Mouse (Mus musculus) MEL (cell line): Measurements from ENCODE around the gene Dand5. TPM values are rescaled to one million over a fixed set of nuclear protein-coding genes. Genes with fewer than 3 reads are reported as not detected.

Source experiments
- DNase-seq: peaks from one replicate; pipeline ENCODE4 v3.0.0; 2011; ENCODE audit warnings: low read depth, low spot score
- H3K27ac ChIP-seq: 2 replicates; pipeline ENCODE4 v1.5.1; 2012; ENCODE audit warnings: low read depth, mild to moderate bottlenecking, control low read depth, low read length, moderate library complexity; ENCODE audit not compliant: control insufficient read depth
- H3K27me3 ChIP-seq, 2 experiments: fragments of 150-350 bp in 1 of 2; sonication (generic) in 1 of 2; 2 replicates each; pipeline ENCODE4 v1.6.1; 2012; ENCODE audit warnings: low read length in 2 of 2, mild to moderate bottlenecking in 2 of 2, improper control_type of control experiment in 1 of 2, moderate library complexity in 1 of 2; ENCODE audit not compliant: insufficient read depth in 2 of 2, control insufficient read depth in 1 of 2
- H3K36me3 ChIP-seq, 2 experiments: 2 replicates each; pipeline ENCODE4 v1.6.1; 2012 to 2014; ENCODE audit warnings: low read length in 2 of 2, improper control_type of control experiment in 1 of 2, inconsistent platforms in 1 of 2, mild to moderate bottlenecking in 1 of 2; ENCODE audit not compliant: insufficient read depth in 2 of 2, control insufficient read depth in 1 of 2
- H3K4me1 ChIP-seq, 2 experiments: fragments of 150-350 bp in 1 of 2; sonication (generic) in 1 of 2; 2 replicates each; pipeline ENCODE4 v1.6.1; 2012; ENCODE audit warnings: low read length in 2 of 2, improper control_type of control experiment in 1 of 2, mild to moderate bottlenecking in 1 of 2; ENCODE audit not compliant: insufficient read depth in 2 of 2, control insufficient read depth in 1 of 2
- H3K4me3 ChIP-seq, 2 experiments: fragments of 150-350 bp in 1 of 2; sonication (generic) in 1 of 2; 2 replicates each; pipeline ENCODE4 v1.5.1; 2012; ENCODE audit warnings: low read depth in 2 of 2, low read length in 2 of 2, mild to moderate bottlenecking in 2 of 2, moderate library complexity in 2 of 2, control low read depth in 1 of 2, improper control_type of control experiment in 1 of 2; ENCODE audit not compliant: control insufficient read depth in 1 of 2, insufficient read depth in 1 of 2
- H3K79me2 ChIP-seq: 2 replicates; pipeline ENCODE4 v1.6.1; 2012; ENCODE audit warnings: mild to moderate bottlenecking, low read length, moderate library complexity; ENCODE audit not compliant: control insufficient read depth, poor library complexity, insufficient read depth
- H3K9ac ChIP-seq: 2 replicates; pipeline ENCODE4 v1.6.1; 2012; ENCODE audit warnings: low read depth, mild to moderate bottlenecking, control low read depth, low read length, moderate library complexity; ENCODE audit not compliant: control insufficient read depth, poor library complexity, severe bottlenecking
- H3K9me3 ChIP-seq: fragments of 150-350 bp; sonication (generic); replicated peaks from 2 replicates; pipeline ENCODE4 v1.6.1; 2012; ENCODE audit warnings: mild to moderate bottlenecking, low read length, improper control_type of control experiment, moderate library complexity; ENCODE audit not compliant: insufficient read depth
- CHD2 ChIP-seq: IDR thresholded peaks from 2 replicates; pipeline ENCODE4 v1.6.1; 2011; ENCODE audit warnings: low read length, improper control_type of control experiment
- CTCF ChIP-seq, 3 experiments: IDR thresholded peaks in 2 of 3; conservative IDR thresholded peaks in 1 of 3; 2 replicates each; pipeline ENCODE4 v1.5.1; 2011 to 2012; ENCODE audit warnings: low read length in 3 of 3, low read depth in 2 of 3, mild to moderate bottlenecking in 2 of 3, improper control_type of control experiment in 1 of 3, inconsistent platforms in 1 of 3, mixed read lengths in 1 of 3, moderate library complexity in 1 of 3; ENCODE audit not compliant: control insufficient read depth in 1 of 3, insufficient read depth in 1 of 3, poor library complexity in 1 of 3, severe bottlenecking in 1 of 3
- EP300 ChIP-seq, 2 experiments: IDR thresholded peaks; 2 replicates each; pipeline ENCODE4 v1.6.1; 2011; ENCODE audit warnings: improper control_type of control experiment in 2 of 2, low read length in 2 of 2, low read depth in 1 of 2, mild to moderate bottlenecking in 1 of 2
- HCFC1 ChIP-seq: IDR thresholded peaks from 2 replicates; pipeline ENCODE4 v1.6.1; 2012; ENCODE audit warnings: low read depth, mild to moderate bottlenecking, inconsistent platforms, low read length, improper control_type of control experiment, moderate library complexity
- NRF1 ChIP-seq: IDR thresholded peaks from 2 replicates; pipeline ENCODE4 v1.6.1; 2014; ENCODE audit warnings: low read depth, mild to moderate bottlenecking, inconsistent platforms, low read length, improper control_type of control experiment, moderate library complexity; ENCODE audit not compliant: poor library complexity, insufficient read depth, severe bottlenecking
- POLR2A ChIP-seq, 2 experiments: IDR thresholded peaks; 2 replicates each; pipeline ENCODE4 v1.6.1; 2011 to 2012; ENCODE audit warnings: low read length in 2 of 2, mild to moderate bottlenecking in 2 of 2, control low read depth in 1 of 2, improper control_type of control experiment in 1 of 2, low read depth in 1 of 2, moderate library complexity in 1 of 2; ENCODE audit not compliant: control insufficient read depth in 1 of 2, insufficient read depth in 1 of 2, poor library complexity in 1 of 2
- POLR2AphosphoS5 ChIP-seq: IDR thresholded peaks from 2 replicates; pipeline ENCODE4 v1.6.1; 2012; ENCODE audit warnings: low read depth, borderline replicate concordance, mild to moderate bottlenecking, inconsistent platforms, low read length, moderate library complexity, mixed read lengths
- SMC3 ChIP-seq: IDR thresholded peaks from 2 replicates; pipeline ENCODE4 v1.6.1; 2011; ENCODE audit warnings: low read depth, low read length, improper control_type of control experiment
- TCF12 ChIP-seq: IDR thresholded peaks from 2 replicates; pipeline ENCODE4 v1.6.1; 2014; ENCODE audit warnings: low read depth, mild to moderate bottlenecking, inconsistent platforms, low read length, improper control_type of control experiment, moderate library complexity
- UBTF ChIP-seq: IDR thresholded peaks from 2 replicates; pipeline ENCODE4 v1.6.1; 2012; ENCODE audit warnings: low read depth, mild to moderate bottlenecking, inconsistent platforms, low read length, improper control_type of control experiment, moderate library complexity, borderline replicate concordance; ENCODE audit not compliant: insufficient read depth
- USF2 ChIP-seq, 2 experiments: IDR thresholded peaks; 2 replicates each; pipeline ENCODE4 v1.6.1; 2011 to 2012; ENCODE audit warnings: improper control_type of control experiment in 2 of 2, low read length in 2 of 2, borderline replicate concordance in 1 of 2, inconsistent platforms in 1 of 2, low read depth in 1 of 2, mild to moderate bottlenecking in 1 of 2; ENCODE audit not compliant: insufficient read depth in 1 of 2
- ZC3H11A ChIP-seq: IDR thresholded peaks from 2 replicates; pipeline ENCODE4 v1.6.1; 2012; ENCODE audit warnings: low read depth, mild to moderate bottlenecking, inconsistent platforms, low read length, improper control_type of control experiment
- ZNF384 ChIP-seq: IDR thresholded peaks from 2 replicates; pipeline ENCODE4 v1.6.1; 2012; ENCODE audit warnings: low read depth, mild to moderate bottlenecking, inconsistent platforms, low read length, improper control_type of control experiment
- polyA plus RNA-seq, 2 experiments: library from polyadenylated mRNA; stranded (reverse) in 1 of 2; unstranded in 1 of 2; fragments of >175 nt in 1 of 2; fragments of >200 nt in 1 of 2; gene quantifications; 2 replicates each; pipeline versions ENCODE4 v1.2.1 to v1.2.4; 2012; ENCODE audit warnings: low replicate concordance in 2 of 2, low read depth in 1 of 2; ENCODE audit not compliant: insufficient read length in 2 of 2, insufficient read depth in 1 of 2, missing spikeins in 1 of 2
- total RNA-seq: library from RNA; depleted of rRNA; stranded (reverse); fragments of 300-350 nt; gene quantifications from 2 replicates; pipeline ENCODE4 v1.2.3, GENCODE M21; 2012

Dand5 gene
- total and polyA plus RNA-seq, 3 experiments, result 1.7 to 2.2 TPM; not detected in 1

- DNase-seq, result peak; percentile 63
- peaks cover 40% of the 10 kb centered on the region for H3K79me2 ChIP-seq
- H3K27me3 ChIP-seq, result no peaks in the 10 kb centered on the region
- peaks cover 13 to 34% of the 10 kb centered on the region in 2 experiments for H3K36me3 ChIP-seq
- H3K4me1 ChIP-seq, result peaks cover 7 to 18% of the 10 kb centered on the region in 2 experiments; a peak in 3 of 4 replicates
- H3K9me3 ChIP-seq, result no peaks in the 10 kb centered on the region
- H3K27ac ChIP-seq, result peak overlapping the region; percentile 35
- H3K9ac ChIP-seq, result peak overlapping the region; percentile 92
- peak overlapping the region; percentile 76 to 85 for H3K4me3 ChIP-seq
- TF ChIP-seq CHD2 (no peak), ZNF384 (no peak), TCF12 (no peak), UBTF (no peak), HCFC1 (0 out of 2 replicates have a peak, but pooled peaks have one; percentile 18), ZC3H11A (no peak)
Measured at GRCm38 (mm10) chr8:84844397-84845070, 21.9 kb upstream of the Dand5 start.

- DNase-seq, result peak; percentile 57
- H3K4me3 ChIP-seq, result no peak overlapping the region
- peaks cover 2 to 18% of the 10 kb centered on the region in 2 experiments for H3K4me1 ChIP-seq
- TF ChIP-seq NRF1 (no peak), HCFC1 (no peak), CTCF (IDR thresholded peaks at IDR 0.05 in 2 of 3, conservative IDR thresholded peaks at IDR 0.05 in 1 of 3; ENCODE audit: control insufficient read depth in 1 of 3, insufficient read depth in 1 of 3, low read depth in 2 of 3, low read length in 3 of 3, poor library complexity in 1 of 3, severe bottlenecking in 1 of 3) (no peak), POLR2A (IDR thresholded peaks at IDR 0.05; ENCODE audit: control insufficient read depth in 1 of 2, insufficient read depth in 1 of 2, low read depth in 1 of 2, low read length in 2 of 2, poor library complexity in 1 of 2) (peak in 1 of 2 experiments; percentile 0; a peak in 1 of 4 replicates), POLR2AphosphoS5 (peak; percentile 48; the same call in 1 of the 2 replicates), USF2 (IDR thresholded peaks at IDR 0.05; ENCODE audit: borderline replicate concordance in 1 of 2, insufficient read depth in 1 of 2, low read depth in 1 of 2, low read length in 2 of 2) (no peak), EP300 (IDR thresholded peaks at IDR 0.05; ENCODE audit: low read depth in 1 of 2, low read length in 2 of 2) (no peak), SMC3 (0 out of 2 replicates have a peak, but pooled peaks have one; percentile 0)
- H3K27me3 ChIP-seq, result no peaks in the 10 kb centered on the region
- peaks cover 38% of the 10 kb centered on the region for H3K79me2 ChIP-seq
- H3K9ac ChIP-seq, result no peak overlapping the region
- 0 out of 2 replicates have a peak overlapping the region, but pooled peaks have one; percentile 15 for H3K27ac ChIP-seq
- H3K36me3 ChIP-seq, result peaks cover 13 to 38% of the 10 kb centered on the region in 2 experiments
- H3K9me3 ChIP-seq, result no peaks in the 10 kb centered on the region
Measured at GRCm38 (mm10) chr8:84841514-84841913, 18.9 kb upstream of the Dand5 start.
